Mouse (Mus musculus) bone marrow macrophage, adult 2 months (primary cell): Measurements from ENCODE around the gene Pex11b. TPM values are rescaled to one million over a fixed set of nuclear protein-coding genes. Genes with fewer than 3 reads are reported as not detected.

Experiments
- H3K27ac ChIP-seq: 2 replicates; pipeline ENCODE4 v1.5.1; 2012; ENCODE audit warnings: low read depth, low read length; ENCODE audit not compliant: insufficient read depth
- H3K4me1 ChIP-seq: 2 replicates; pipeline ENCODE4 v1.6.1; 2012; ENCODE audit warnings: low read length; ENCODE audit not compliant: control insufficient read depth, insufficient read depth
- H3K4me3 ChIP-seq: 2 replicates; pipeline ENCODE4 v1.5.1; 2012; ENCODE audit warnings: mild to moderate bottlenecking, low read length, moderate library complexity; ENCODE audit not compliant: insufficient read depth
- CTCF ChIP-seq: IDR thresholded peaks from 2 replicates; pipeline ENCODE4 v1.5.1; 2012; ENCODE audit warnings: low read depth, mild to moderate bottlenecking, low read length, moderate library complexity
- POLR2A ChIP-seq: IDR thresholded peaks from 2 replicates; pipeline ENCODE4 v1.6.1; 2012; ENCODE audit warnings: mild to moderate bottlenecking, low read depth, low read length, borderline replicate concordance
- polyA plus RNA-seq: library from polyadenylated mRNA; stranded (reverse); fragments of >200 nt; gene quantifications from 2 replicates; pipeline ENCODE4 v1.2.4, GENCODE M21; 2012; ENCODE audit not compliant: missing spikeins, insufficient read depth, insufficient read length

Pex11b gene
- polyA plus RNA-seq, 1 experiment: 32.6 TPM

GRCm38 (mm10) chr3:96688854-96689253, 53.7 kb downstream of the Pex11b start:
- Histone ChIP-seq H3K4me1 (peaks cover 8% of the 10 kb centered on the region), H3K4me3 (no peak overlapping the region), H3K27ac (no peak overlapping the region)
- TF ChIP-seq POLR2A: no peak
- TF ChIP-seq CTCF: no peak

DNA sequence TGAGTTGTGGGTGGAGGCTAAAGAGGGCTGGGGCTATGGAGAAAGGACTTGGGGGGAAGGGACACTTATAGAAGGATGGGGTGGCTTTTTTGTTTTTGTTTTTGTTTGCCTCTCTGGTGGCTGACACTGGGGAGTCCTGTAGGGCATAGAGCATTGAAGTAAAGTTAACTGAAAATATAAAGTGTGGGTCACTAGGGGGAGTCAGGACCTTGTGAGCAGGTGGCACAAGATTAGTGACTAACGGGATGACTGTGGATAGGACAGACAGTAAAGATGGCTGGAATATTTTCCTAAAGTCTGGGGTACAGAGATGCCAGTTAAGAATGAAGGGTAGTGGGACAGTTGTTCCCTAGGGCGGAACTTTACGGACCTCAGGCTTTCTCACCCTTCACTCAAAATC, 55.1 kb downstream of the Pex11b start:
- H3K27ac ChIP-seq: no peak overlapping the region
- TF ChIP-seq CTCF: no peak
- no peak for TF ChIP-seq POLR2A
- peaks cover 12% of the 10 kb centered on the region for H3K4me1 ChIP-seq
- H3K4me3 ChIP-seq: no peak overlapping the region

- H3K27ac ChIP-seq: no peak overlapping the region
- H3K4me3 ChIP-seq: no peak overlapping the region
- TF ChIP-seq POLR2A (no peak), CTCF (no peak)
- H3K4me1 ChIP-seq: peaks cover 20% of the 10 kb centered on the region
Measured at GRCm38 (mm10) chr3:96692506-96692905, 57.3 kb downstream of the Pex11b start.

GRCm38 (mm10) chr3:96693579-96693978, 58.4 kb downstream of the Pex11b start:
- no peak overlapping the region for H3K27ac ChIP-seq
- TF ChIP-seq CTCF: no peak
- TF ChIP-seq POLR2A: no peak
- H3K4me3 ChIP-seq: no peak overlapping the region
- H3K4me1 ChIP-seq: peaks cover 21% of the 10 kb centered on the region

Other genes with a start within 250 kb of the Pex11b start
- not detected in 2 replicates for gene BC107364, start 183.1 kb upstream of the Pex11b start, polyA plus RNA-seq
- not detected in 2 replicates for gene Hfe2, start 110.2 kb upstream of the Pex11b start, polyA plus RNA-seq
- gene Txnip, start 77.4 kb upstream of the Pex11b start, polyA plus RNA-seq: 868 and 944 TPM in 2 replicates
- gene Gm16253, start 58.4 kb upstream of the Pex11b start, polyA plus RNA-seq: not detected in 2 replicates
- 111 and 129 TPM in 2 replicates for gene Polr3gl, start 41.2 kb upstream of the Pex11b start, polyA plus RNA-seq
- 0.28 TPM in 1 of 2 replicates, not detected in the other for gene Ankrd34a, start 38.7 kb upstream of the Pex11b start, polyA plus RNA-seq
- gene Lix1l, start 34.2 kb upstream of the Pex11b start, polyA plus RNA-seq: 21.8 and 23.4 TPM in 2 replicates
- gene Rbm8a, start 5.4 kb upstream of the Pex11b start, polyA plus RNA-seq: 109 and 163 TPM in 2 replicates
- not detected in 2 replicates for gene Gm42957, start 98 bp downstream of the Pex11b start, polyA plus RNA-seq
- gene Itga10, start 10.2 kb downstream of the Pex11b start, polyA plus RNA-seq: 0.28 and 0.44 TPM in 2 replicates
- not detected in 2 replicates for gene Ankrd35, start 34.8 kb downstream of the Pex11b start, polyA plus RNA-seq
- 43.5 and 44.0 TPM in 2 replicates for gene Pias3, start 61.0 kb downstream of the Pex11b start, polyA plus RNA-seq
- not detected in 2 replicates for gene Nudt17, start 73.2 kb downstream of the Pex11b start, polyA plus RNA-seq
- gene Polr3c, start 92.3 kb downstream of the Pex11b start, polyA plus RNA-seq: 41.6 and 49.1 TPM in 2 replicates
- gene Rnf115, start 92.3 kb downstream of the Pex11b start, polyA plus RNA-seq: 69.5 and 74.8 TPM in 2 replicates
- not detected in 2 replicates for gene Pdzk1, start 193.9 kb downstream of the Pex11b start, polyA plus RNA-seq
- gene Cd160, start 194.0 kb downstream of the Pex11b start, polyA plus RNA-seq: not detected in 2 replicates